Mouse (Mus musculus): ENCODE results near the gene Adssl1. TPM values are rescaled to one million over a fixed set of nuclear protein-coding genes. Genes with fewer than 3 reads are reported as not detected.

Gene Adssl1
- 1.9 and 2.1 TPM in 2 replicates for polyA plus RNA-seq (2014; fragmentation: Nextera tagmentation; extraction: Ambion mirVana)

DNA sequence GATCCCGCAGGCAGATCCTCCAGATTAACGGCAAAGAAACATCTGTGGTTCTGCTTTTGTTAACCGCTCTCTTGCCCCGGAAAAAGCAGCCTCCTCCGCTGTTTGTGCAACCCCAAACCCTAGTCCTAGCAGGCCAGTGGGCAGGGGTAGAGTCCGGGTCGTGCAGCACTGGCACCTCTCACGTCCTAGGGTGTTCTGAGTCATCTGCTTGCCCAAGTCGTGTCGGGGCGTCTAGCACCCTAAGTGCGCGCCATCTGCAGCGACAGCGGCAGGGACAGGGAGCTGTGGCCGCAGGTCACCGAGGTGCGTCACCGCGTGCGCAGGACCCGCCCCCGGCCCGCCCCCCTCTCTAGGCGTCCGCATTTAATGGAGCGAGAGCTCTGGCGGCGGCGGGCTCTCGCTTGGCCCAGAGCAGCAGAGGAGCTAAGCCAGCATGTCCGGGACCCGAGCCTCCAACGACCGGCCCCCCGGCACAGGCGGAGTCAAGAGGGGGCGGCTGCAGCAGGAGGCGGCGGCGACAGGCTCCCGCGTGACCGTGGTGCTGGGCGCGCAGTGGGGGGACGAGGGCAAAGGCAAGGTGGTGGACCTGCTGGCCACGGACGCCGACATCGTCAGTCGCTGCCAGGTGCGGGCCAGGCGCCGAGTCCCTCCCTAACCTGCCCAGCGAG, at the start of gene Adssl1:
Adssl1 (plus strand) TSS at position 360 of the 668 bp plus-strand sequence.
- Histone ChIP-seq H3K27ac (ENCODE audit: low read depth, low read length) (no peak within 1 kb of the TSS), H3K36me3 (ENCODE audit: control insufficient read depth, insufficient read depth, low read length) (no peaks in the 10 kb centered on the region), H3K27me3 (ENCODE audit: control insufficient read depth, insufficient read depth, low read length) (peaks cover 16% of the 10 kb centered on the region), H3K4me1 (replicated peaks; ENCODE audit: control insufficient read depth, insufficient read depth, low read length) (peaks cover 12% of the 10 kb centered on the region; the same call in 1 of the 2 replicates), H3K4me3 (ENCODE audit: low read depth, low read length) (peak within 1 kb of the TSS; percentile 48), H3K9me3 (ENCODE audit: control insufficient read depth, low read length) (no peaks in the 10 kb centered on the region), H3K9ac (ENCODE audit: low read length) (peak within 1 kb of the TSS; percentile 72), H3K4me2 (ENCODE audit: low read depth, low read length, severe bottlenecking) (peak within 1 kb of the TSS; percentile 97)
- peak; percentile 52 for ATAC-seq (replicated peaks; ENCODE audit: low FRiP score)
- under 1% methylated on average over 55 of the region's 56 CpGs for WGBS
- peak; percentile 81 for DNase-seq (ENCODE audit: low spot score)

DNA sequence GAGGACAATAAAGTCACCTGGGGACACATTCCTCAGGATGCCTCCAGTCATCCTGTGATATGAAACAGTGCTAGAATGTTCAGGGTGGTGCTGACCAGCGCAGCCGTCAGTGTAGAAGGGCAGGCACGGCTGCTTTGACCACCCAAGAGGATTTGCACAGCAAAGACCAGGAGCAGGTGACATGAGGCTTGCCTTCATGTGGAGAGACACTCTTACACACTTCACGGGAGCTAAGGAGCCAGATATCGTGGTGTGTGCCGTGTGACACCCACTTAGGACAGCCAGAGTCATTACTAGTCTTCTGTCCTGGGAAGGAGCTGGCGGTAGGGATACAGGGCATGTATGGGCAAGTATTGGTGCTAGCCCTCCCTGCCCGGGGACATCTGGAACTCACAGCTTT, 49.7 kb upstream of the Adssl1 start:
- Histone ChIP-seq H3K27me3 (ENCODE audit: control insufficient read depth, insufficient read depth, low read length) (no peaks in the 10 kb centered on the region), H3K9me3 (ENCODE audit: control insufficient read depth, low read length) (no peaks in the 10 kb centered on the region), H3K4me3 (ENCODE audit: low read depth, low read length) (no peak overlapping the region), H3K9ac (ENCODE audit: low read length) (no peak overlapping the region), H3K4me1 (replicated peaks; ENCODE audit: control insufficient read depth, insufficient read depth, low read length) (no peaks in the 10 kb centered on the region), H3K4me2 (ENCODE audit: low read depth, low read length, severe bottlenecking) (no peak overlapping the region), H3K36me3 (ENCODE audit: control insufficient read depth, insufficient read depth, low read length) (no peaks in the 10 kb centered on the region), H3K27ac (ENCODE audit: low read depth, low read length) (no peak overlapping the region)
- no peak for ATAC-seq (replicated peaks; ENCODE audit: low FRiP score)
- 86% methylated on average over 8 of the region's 8 CpGs for WGBS
- DNase-seq (ENCODE audit: low spot score), result no peak

DNA sequence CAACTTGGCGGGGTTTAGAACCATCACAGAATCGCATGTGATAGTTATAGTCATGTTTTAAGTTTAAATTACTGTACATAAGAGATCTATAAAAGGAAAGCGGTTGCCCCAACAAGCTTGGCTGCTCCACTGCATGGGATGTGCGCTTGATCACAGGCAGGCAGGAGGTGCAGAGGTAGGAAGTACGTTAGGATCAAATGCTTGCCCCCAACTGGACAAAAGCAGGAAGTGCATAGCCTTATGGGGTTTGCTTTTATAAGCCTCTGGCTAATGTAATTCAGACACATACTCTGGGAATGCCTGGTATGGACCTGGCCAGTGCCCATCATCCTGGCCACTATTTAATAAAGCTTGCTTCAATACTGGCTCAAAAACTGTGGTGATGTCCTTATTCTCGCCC, 48.8 kb upstream of the Adssl1 start:
- ATAC-seq (replicated peaks; ENCODE audit: low FRiP score) (no peak), DNase-seq (ENCODE audit: low spot score) (no peak)
- Histone ChIP-seq H3K36me3 (ENCODE audit: control insufficient read depth, insufficient read depth, low read length) (no peaks in the 10 kb centered on the region), H3K27me3 (ENCODE audit: control insufficient read depth, insufficient read depth, low read length) (no peaks in the 10 kb centered on the region), H3K4me2 (ENCODE audit: low read depth, low read length, severe bottlenecking) (no peak overlapping the region), H3K4me1 (replicated peaks; ENCODE audit: control insufficient read depth, insufficient read depth, low read length) (no peaks in the 10 kb centered on the region), H3K27ac (ENCODE audit: low read depth, low read length) (no peak overlapping the region), H3K4me3 (ENCODE audit: low read depth, low read length) (no peak overlapping the region), H3K9ac (ENCODE audit: low read length) (no peak overlapping the region), H3K9me3 (ENCODE audit: control insufficient read depth, low read length) (no peaks in the 10 kb centered on the region)
- 72% methylated on average over 6 of the region's 6 CpGs for WGBS

DNA sequence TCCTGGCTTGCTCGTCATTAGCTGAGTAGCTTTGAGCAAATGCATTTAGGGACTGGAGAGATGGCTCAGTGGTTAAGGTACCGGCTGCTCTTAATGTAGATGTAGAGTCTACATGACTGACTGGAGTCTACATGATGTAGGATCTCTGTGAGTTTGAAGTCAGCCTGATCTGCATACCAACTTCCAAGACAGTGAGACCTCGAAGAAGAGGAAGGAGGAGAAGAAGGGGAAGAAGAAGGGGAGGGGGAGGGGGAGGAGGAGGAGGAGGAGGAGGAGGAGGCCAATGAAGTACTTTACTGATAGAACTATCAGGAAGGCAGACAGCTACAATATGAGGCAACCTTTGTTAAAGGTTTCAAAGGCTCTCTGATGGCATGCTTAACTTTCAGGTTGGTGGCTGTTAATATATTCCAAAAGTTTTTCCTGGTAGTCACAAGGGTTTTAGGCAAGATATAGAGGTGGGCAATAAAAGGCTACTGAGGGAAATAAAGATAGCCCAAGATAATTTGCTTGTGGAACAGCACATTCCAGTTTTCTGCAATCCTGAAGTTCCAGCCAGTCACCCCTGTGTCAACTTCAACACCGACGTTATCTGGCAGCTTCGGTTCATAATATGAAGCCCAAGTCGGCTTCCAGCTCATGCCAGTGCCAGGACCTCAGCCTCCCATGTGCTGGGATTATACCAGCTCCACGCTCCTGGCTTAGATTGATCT, 44.4 kb upstream of the Adssl1 start:
- H3K9me3 ChIP-seq (ENCODE audit: control insufficient read depth, low read length), result no peaks in the 10 kb centered on the region
- H3K4me1 ChIP-seq (replicated peaks; ENCODE audit: control insufficient read depth, insufficient read depth, low read length), result peaks cover 10% of the 10 kb centered on the region
- H3K27ac ChIP-seq (ENCODE audit: low read depth, low read length), result no peak overlapping the region
- no peak overlapping the region for H3K4me3 ChIP-seq (ENCODE audit: low read depth, low read length)
- H3K36me3 ChIP-seq (ENCODE audit: control insufficient read depth, insufficient read depth, low read length), result no peaks in the 10 kb centered on the region
- WGBS, result 87% methylated on average over 8 of the region's 8 CpGs
- H3K9ac ChIP-seq (ENCODE audit: low read length), result no peak overlapping the region
- no peak for DNase-seq (ENCODE audit: low spot score)
- ATAC-seq (replicated peaks; ENCODE audit: low FRiP score), result no peak
- no peaks in the 10 kb centered on the region for H3K27me3 ChIP-seq (ENCODE audit: control insufficient read depth, insufficient read depth, low read length)
- no peak overlapping the region for H3K4me2 ChIP-seq (ENCODE audit: low read depth, low read length, severe bottlenecking)

DNA sequence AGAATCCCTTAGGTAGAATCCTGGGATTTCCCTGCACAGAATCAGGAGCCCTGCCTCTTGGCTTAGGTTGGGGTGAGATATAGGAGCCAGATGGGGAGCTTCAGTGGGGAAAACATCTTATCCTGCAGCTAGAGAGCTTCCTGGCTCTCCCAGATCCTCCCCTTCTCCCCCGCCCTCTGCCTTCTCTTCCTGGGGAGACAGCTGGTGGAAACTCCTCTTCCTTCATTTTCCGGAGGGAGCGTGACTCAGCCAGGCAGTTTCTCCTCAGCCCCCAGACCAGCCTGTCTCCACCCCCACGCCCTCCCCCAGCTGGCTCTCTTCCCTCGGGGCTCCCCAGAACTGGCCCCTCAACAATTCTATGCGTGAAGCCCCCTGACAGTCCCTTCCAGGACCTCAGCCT, 43.5 kb upstream of the Adssl1 start:
- DNase-seq (ENCODE audit: low spot score), result no peak
- ATAC-seq (replicated peaks; ENCODE audit: low FRiP score), result no peak
- H3K9ac ChIP-seq (ENCODE audit: low read length), result no peak overlapping the region

DNA sequence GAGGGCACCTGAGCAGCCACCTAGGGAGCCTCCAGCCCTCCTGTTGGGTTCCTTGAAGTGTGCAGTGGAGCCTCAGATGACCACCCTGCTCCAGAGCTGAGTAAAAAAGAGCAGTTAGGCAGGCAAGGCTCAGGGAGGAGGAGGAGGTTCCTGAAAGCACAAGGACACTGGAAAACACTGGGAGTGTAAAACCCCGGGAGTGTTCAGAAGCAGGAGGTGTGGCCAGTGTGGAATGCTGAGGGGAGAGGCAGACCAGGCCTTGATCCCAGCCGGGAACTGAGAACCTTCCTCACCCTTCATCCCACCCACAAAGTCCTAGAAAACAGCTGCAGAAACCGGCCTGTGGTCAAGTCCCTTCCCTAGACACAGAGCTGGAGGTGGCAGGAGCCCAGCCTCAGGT, 43.1 kb upstream of the Adssl1 start:
- Histone ChIP-seq H3K27me3 (ENCODE audit: control insufficient read depth, insufficient read depth, low read length) (no peaks in the 10 kb centered on the region), H3K9me3 (ENCODE audit: control insufficient read depth, low read length) (no peaks in the 10 kb centered on the region), H3K9ac (ENCODE audit: low read length) (no peak overlapping the region), H3K27ac (ENCODE audit: low read depth, low read length) (no peak overlapping the region), H3K4me2 (ENCODE audit: low read depth, low read length, severe bottlenecking) (no peak overlapping the region), H3K36me3 (ENCODE audit: control insufficient read depth, insufficient read depth, low read length) (no peaks in the 10 kb centered on the region), H3K4me1 (replicated peaks; ENCODE audit: control insufficient read depth, insufficient read depth, low read length) (peaks cover 10% of the 10 kb centered on the region), H3K4me3 (ENCODE audit: low read depth, low read length) (no peak overlapping the region)
- ATAC-seq (replicated peaks; ENCODE audit: low FRiP score) (no peak), DNase-seq (ENCODE audit: low spot score) (no peak)
- 5% methylated on average over 3 of the region's 3 CpGs for WGBS

More for the DNA sequence above, 43.5 kb upstream of the Adssl1 start:
- 17% methylated on average over 6 of the region's 6 CpGs for WGBS
- no peaks in the 10 kb centered on the region for H3K36me3 ChIP-seq (ENCODE audit: control insufficient read depth, insufficient read depth, low read length)
- no peak overlapping the region for H3K4me2 ChIP-seq (ENCODE audit: low read depth, low read length, severe bottlenecking)
- H3K27ac ChIP-seq (ENCODE audit: low read depth, low read length), result no peak overlapping the region
- no peaks in the 10 kb centered on the region for H3K27me3 ChIP-seq (ENCODE audit: control insufficient read depth, insufficient read depth, low read length)
- no peak overlapping the region for H3K4me3 ChIP-seq (ENCODE audit: low read depth, low read length)
- H3K9me3 ChIP-seq (ENCODE audit: control insufficient read depth, low read length), result no peaks in the 10 kb centered on the region
- peaks cover 10% of the 10 kb centered on the region for H3K4me1 ChIP-seq (replicated peaks; ENCODE audit: control insufficient read depth, insufficient read depth, low read length)

DNA sequence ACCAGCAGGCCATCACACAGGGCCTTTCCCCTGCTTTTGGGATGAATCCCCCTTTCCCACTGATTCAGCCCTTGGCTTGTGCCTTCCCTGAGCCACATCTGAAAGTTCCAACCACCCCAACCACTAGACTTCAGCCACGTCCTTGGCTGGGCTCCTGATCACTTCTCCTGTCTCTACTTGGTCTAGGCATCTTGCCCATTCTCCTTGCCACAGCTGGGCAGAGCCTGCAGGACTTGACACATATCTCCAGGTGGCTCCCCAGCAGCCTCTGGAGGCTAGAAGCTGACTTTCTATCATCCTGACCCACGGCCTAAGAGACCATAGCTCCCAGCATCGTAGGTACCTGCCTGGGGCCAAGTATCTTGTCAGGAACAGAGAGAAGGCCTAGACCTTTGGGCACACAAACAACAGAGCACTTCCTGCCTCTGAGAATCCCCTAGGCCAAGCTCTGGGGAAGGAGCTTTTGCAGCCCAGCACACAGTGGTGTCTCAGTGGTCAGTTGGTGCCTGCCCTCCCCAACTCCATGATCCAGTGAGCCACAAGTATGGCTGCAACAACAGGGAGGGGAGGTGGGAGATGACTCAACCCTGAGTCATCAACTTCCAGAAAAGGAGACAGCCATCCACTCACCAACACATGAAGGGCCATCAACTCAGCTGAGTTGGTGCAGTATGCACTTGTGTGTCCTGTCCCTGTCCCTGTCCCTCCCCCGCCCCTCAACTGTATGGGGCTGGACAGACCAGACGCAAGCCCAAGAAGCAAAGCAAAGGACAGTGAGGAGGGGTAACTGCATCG, 41.4 kb upstream of the Adssl1 start:
- Histone ChIP-seq H3K9me3 (ENCODE audit: control insufficient read depth, low read length) (no peaks in the 10 kb centered on the region), H3K36me3 (ENCODE audit: control insufficient read depth, insufficient read depth, low read length) (no peaks in the 10 kb centered on the region), H3K4me3 (ENCODE audit: low read depth, low read length) (no peak overlapping the region), H3K27me3 (ENCODE audit: control insufficient read depth, insufficient read depth, low read length) (no peaks in the 10 kb centered on the region), H3K27ac (ENCODE audit: low read depth, low read length) (no peak overlapping the region), H3K4me2 (ENCODE audit: low read depth, low read length, severe bottlenecking) (no peak overlapping the region), H3K9ac (ENCODE audit: low read length) (no peak overlapping the region), H3K4me1 (replicated peaks; ENCODE audit: control insufficient read depth, insufficient read depth, low read length) (peaks cover 10% of the 10 kb centered on the region)
- WGBS, result 76% methylated on average over 6 of the region's 6 CpGs
- no peak for DNase-seq (ENCODE audit: low spot score)
- ATAC-seq (replicated peaks; ENCODE audit: low FRiP score), result no peak

DNA sequence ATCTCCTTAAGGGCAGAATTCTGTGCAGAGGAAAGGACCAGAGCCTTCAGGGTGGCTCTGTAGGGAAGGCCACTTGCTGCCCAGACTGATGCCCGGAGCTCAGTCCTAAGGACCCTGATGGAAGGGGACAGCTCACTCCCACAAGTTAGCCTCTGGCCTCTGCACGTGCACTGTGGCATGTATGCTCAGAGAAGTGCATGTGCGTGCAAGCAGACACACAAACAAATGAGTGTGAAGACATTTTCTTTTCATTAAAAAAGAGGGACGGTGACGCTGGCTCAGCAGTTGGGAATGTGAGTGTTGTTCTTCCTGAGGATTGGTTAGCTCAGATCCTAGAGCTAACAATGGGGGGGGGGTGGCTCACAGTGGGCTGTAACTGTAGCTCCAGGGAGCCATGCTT, 40.4 kb upstream of the Adssl1 start:
- Histone ChIP-seq H3K9ac (ENCODE audit: low read length) (no peak overlapping the region), H3K27me3 (ENCODE audit: control insufficient read depth, insufficient read depth, low read length) (no peaks in the 10 kb centered on the region), H3K9me3 (ENCODE audit: control insufficient read depth, low read length) (no peaks in the 10 kb centered on the region), H3K4me1 (replicated peaks; ENCODE audit: control insufficient read depth, insufficient read depth, low read length) (peaks cover 10% of the 10 kb centered on the region), H3K36me3 (ENCODE audit: control insufficient read depth, insufficient read depth, low read length) (no peaks in the 10 kb centered on the region), H3K27ac (ENCODE audit: low read depth, low read length) (no peak overlapping the region), H3K4me2 (ENCODE audit: low read depth, low read length, severe bottlenecking) (no peak overlapping the region), H3K4me3 (ENCODE audit: low read depth, low read length) (no peak overlapping the region)
- ATAC-seq (replicated peaks; ENCODE audit: low FRiP score) (no peak), DNase-seq (ENCODE audit: low spot score) (no peak)
- 46% methylated on average over 5 of the region's 5 CpGs for WGBS
